Mouse (Mus musculus) MEL (cell line): ENCODE measurements at regions not wholly inside any gene's neighbourhood (a gene's known extent, or its start where the extent isn't known, plus 50 kb on each side); places are given as distances from the start of the nearest gene placed in this dataset.

Experiments
- DNase-seq: peaks from one replicate; pipeline ENCODE4 v3.0.0; 2011; ENCODE audit warnings: low read depth, low spot score
- H3K27ac ChIP-seq: 2 replicates; pipeline ENCODE4 v1.5.1; 2012; ENCODE audit warnings: low read depth, mild to moderate bottlenecking, control low read depth, low read length, moderate library complexity; ENCODE audit not compliant: control insufficient read depth
- H3K27me3 ChIP-seq, 2 experiments: fragments of 150-350 bp in 1 of 2; sonication (generic) in 1 of 2; 2 replicates each; pipeline ENCODE4 v1.6.1; 2012; ENCODE audit warnings: low read length in 2 of 2, mild to moderate bottlenecking in 2 of 2, improper control_type of control experiment in 1 of 2, moderate library complexity in 1 of 2; ENCODE audit not compliant: insufficient read depth in 2 of 2, control insufficient read depth in 1 of 2
- H3K36me3 ChIP-seq, 2 experiments: 2 replicates each; pipeline ENCODE4 v1.6.1; 2012 to 2014; ENCODE audit warnings: low read length in 2 of 2, improper control_type of control experiment in 1 of 2, inconsistent platforms in 1 of 2, mild to moderate bottlenecking in 1 of 2; ENCODE audit not compliant: insufficient read depth in 2 of 2, control insufficient read depth in 1 of 2
- H3K4me1 ChIP-seq, 2 experiments: fragments of 150-350 bp in 1 of 2; sonication (generic) in 1 of 2; 2 replicates each; pipeline ENCODE4 v1.6.1; 2012; ENCODE audit warnings: low read length in 2 of 2, improper control_type of control experiment in 1 of 2, mild to moderate bottlenecking in 1 of 2; ENCODE audit not compliant: insufficient read depth in 2 of 2, control insufficient read depth in 1 of 2
- H3K4me3 ChIP-seq, 2 experiments: fragments of 150-350 bp in 1 of 2; sonication (generic) in 1 of 2; 2 replicates each; pipeline ENCODE4 v1.5.1; 2012; ENCODE audit warnings: low read depth in 2 of 2, low read length in 2 of 2, mild to moderate bottlenecking in 2 of 2, moderate library complexity in 2 of 2, control low read depth in 1 of 2, improper control_type of control experiment in 1 of 2; ENCODE audit not compliant: control insufficient read depth in 1 of 2, insufficient read depth in 1 of 2
- H3K79me2 ChIP-seq: 2 replicates; pipeline ENCODE4 v1.6.1; 2012; ENCODE audit warnings: mild to moderate bottlenecking, low read length, moderate library complexity; ENCODE audit not compliant: control insufficient read depth, poor library complexity, insufficient read depth
- H3K9ac ChIP-seq: 2 replicates; pipeline ENCODE4 v1.6.1; 2012; ENCODE audit warnings: low read depth, mild to moderate bottlenecking, control low read depth, low read length, moderate library complexity; ENCODE audit not compliant: control insufficient read depth, poor library complexity, severe bottlenecking
- H3K9me3 ChIP-seq: fragments of 150-350 bp; sonication (generic); replicated peaks from 2 replicates; pipeline ENCODE4 v1.6.1; 2012; ENCODE audit warnings: mild to moderate bottlenecking, low read length, improper control_type of control experiment, moderate library complexity; ENCODE audit not compliant: insufficient read depth
- CHD1 ChIP-seq: IDR thresholded peaks from 2 replicates; pipeline ENCODE4 v1.6.1; 2012; ENCODE audit warnings: low read depth, mild to moderate bottlenecking, inconsistent platforms, low read length, improper control_type of control experiment
- ELF1 ChIP-seq: IDR thresholded peaks from 2 replicates; pipeline ENCODE4 v1.6.1; 2014; ENCODE audit warnings: low read depth, mild to moderate bottlenecking, inconsistent platforms, low read length, improper control_type of control experiment, moderate library complexity
- HCFC1 ChIP-seq: IDR thresholded peaks from 2 replicates; pipeline ENCODE4 v1.6.1; 2012; ENCODE audit warnings: low read depth, mild to moderate bottlenecking, inconsistent platforms, low read length, improper control_type of control experiment, moderate library complexity
- KAT2A ChIP-seq: conservative IDR thresholded peaks from 2 replicates; pipeline ENCODE4 v1.6.1; 2012; ENCODE audit warnings: low read depth, low read length, improper control_type of control experiment, inconsistent platforms
- MAZ ChIP-seq: IDR thresholded peaks from 2 replicates; pipeline ENCODE4 v1.6.1; 2012; ENCODE audit warnings: low read depth, mild to moderate bottlenecking, inconsistent platforms, low read length, improper control_type of control experiment
- MEF2A ChIP-seq: IDR thresholded peaks from 2 replicates; pipeline ENCODE4 v1.6.1; 2014; ENCODE audit warnings: low read depth, mild to moderate bottlenecking, inconsistent platforms, low read length, improper control_type of control experiment; ENCODE audit not compliant: poor library complexity, insufficient replicate concordance, severe bottlenecking; ENCODE audit errors: extremely low read depth
- MYB ChIP-seq: IDR thresholded peaks from 2 replicates; pipeline ENCODE4 v1.6.1; 2011; ENCODE audit warnings: mild to moderate bottlenecking, low read depth, low read length, improper control_type of control experiment
- MYC ChIP-seq: IDR thresholded peaks from 2 replicates; pipeline ENCODE4 v1.6.1; 2011; ENCODE audit warnings: low read depth, mild to moderate bottlenecking, low read length, improper control_type of control experiment, moderate library complexity
- NELFE ChIP-seq: IDR thresholded peaks from 2 replicates; pipeline ENCODE4 v1.6.1; 2011; ENCODE audit warnings: low read depth, low read length, improper control_type of control experiment
- NRF1 ChIP-seq: IDR thresholded peaks from 2 replicates; pipeline ENCODE4 v1.6.1; 2014; ENCODE audit warnings: low read depth, mild to moderate bottlenecking, inconsistent platforms, low read length, improper control_type of control experiment, moderate library complexity; ENCODE audit not compliant: poor library complexity, insufficient read depth, severe bottlenecking
- POLR2A ChIP-seq, 2 experiments: IDR thresholded peaks; 2 replicates each; pipeline ENCODE4 v1.6.1; 2011 to 2012; ENCODE audit warnings: low read length in 2 of 2, mild to moderate bottlenecking in 2 of 2, control low read depth in 1 of 2, improper control_type of control experiment in 1 of 2, low read depth in 1 of 2, moderate library complexity in 1 of 2; ENCODE audit not compliant: control insufficient read depth in 1 of 2, insufficient read depth in 1 of 2, poor library complexity in 1 of 2
- POLR2AphosphoS2 ChIP-seq: IDR thresholded peaks from 2 replicates; pipeline ENCODE4 v1.6.1; 2011; ENCODE audit warnings: low read length, improper control_type of control experiment
- POLR2AphosphoS5 ChIP-seq: IDR thresholded peaks from 2 replicates; pipeline ENCODE4 v1.6.1; 2012; ENCODE audit warnings: low read depth, borderline replicate concordance, mild to moderate bottlenecking, inconsistent platforms, low read length, moderate library complexity, mixed read lengths
- RAD21 ChIP-seq: IDR thresholded peaks from 2 replicates; pipeline ENCODE4 v1.6.1; 2011; ENCODE audit warnings: mild to moderate bottlenecking, low read depth, low read length, improper control_type of control experiment
- SIN3A ChIP-seq: IDR thresholded peaks from 2 replicates; pipeline ENCODE4 v1.6.1; 2012; ENCODE audit warnings: low read length, improper control_type of control experiment, inconsistent platforms
- TBP ChIP-seq: IDR thresholded peaks from 2 replicates; pipeline ENCODE4 v1.8.0; 2011; ENCODE audit warnings: low read depth, low read length, improper control_type of control experiment
- USF1 ChIP-seq: IDR thresholded peaks from 2 replicates; pipeline ENCODE4 v1.6.1; 2014; ENCODE audit warnings: low read depth, mild to moderate bottlenecking, inconsistent platforms, low read length, improper control_type of control experiment, moderate library complexity
- ZC3H11A ChIP-seq: IDR thresholded peaks from 2 replicates; pipeline ENCODE4 v1.6.1; 2012; ENCODE audit warnings: low read depth, mild to moderate bottlenecking, inconsistent platforms, low read length, improper control_type of control experiment
- ZKSCAN1 ChIP-seq: IDR thresholded peaks from 2 replicates; pipeline ENCODE4 v1.6.1; 2012; ENCODE audit warnings: low read depth, mild to moderate bottlenecking, inconsistent platforms, low read length, improper control_type of control experiment, moderate library complexity

- Histone ChIP-seq H3K27ac (no peak overlapping the region), H3K9me3 (no peaks in the 10 kb centered on the region), H3K4me3 (no peak overlapping the region), H3K27me3 (no peaks in the 10 kb centered on the region), H3K9ac (no peak overlapping the region), H3K36me3 (no peaks in the 10 kb centered on the region), H3K79me2 (no peaks in the 10 kb centered on the region), H3K4me1 (no peaks in the 10 kb centered on the region)
- no peak for TF ChIP-seq ELF1
- TF ChIP-seq MYC, result no peak
- no peak for TF ChIP-seq NRF1
- no peak for TF ChIP-seq POLR2AphosphoS5
- no peak for TF ChIP-seq POLR2A (IDR thresholded peaks at IDR 0.05; ENCODE audit: control insufficient read depth in 1 of 2, insufficient read depth in 1 of 2, low read depth in 1 of 2, low read length in 2 of 2, poor library complexity in 1 of 2)
- TF ChIP-seq POLR2AphosphoS2, result no peak
- TF ChIP-seq NELFE, result no peak
- TF ChIP-seq TBP, result no peak
- TF ChIP-seq ZKSCAN1, result no peak
- TF ChIP-seq RAD21, result no peak
- no peak for TF ChIP-seq MYB
- no peak for TF ChIP-seq MEF2A
- no peak for TF ChIP-seq KAT2A
- no peak for TF ChIP-seq CHD1
- no peak for TF ChIP-seq USF1
- TF ChIP-seq SIN3A, result no peak
- no peak for TF ChIP-seq MAZ
- TF ChIP-seq ZC3H11A, result no peak
- no peak for DNase-seq
Measured at GRCm38 (mm10) chr3:39776278-39777039, 754.6 kb upstream of the Intu start.

DNA sequence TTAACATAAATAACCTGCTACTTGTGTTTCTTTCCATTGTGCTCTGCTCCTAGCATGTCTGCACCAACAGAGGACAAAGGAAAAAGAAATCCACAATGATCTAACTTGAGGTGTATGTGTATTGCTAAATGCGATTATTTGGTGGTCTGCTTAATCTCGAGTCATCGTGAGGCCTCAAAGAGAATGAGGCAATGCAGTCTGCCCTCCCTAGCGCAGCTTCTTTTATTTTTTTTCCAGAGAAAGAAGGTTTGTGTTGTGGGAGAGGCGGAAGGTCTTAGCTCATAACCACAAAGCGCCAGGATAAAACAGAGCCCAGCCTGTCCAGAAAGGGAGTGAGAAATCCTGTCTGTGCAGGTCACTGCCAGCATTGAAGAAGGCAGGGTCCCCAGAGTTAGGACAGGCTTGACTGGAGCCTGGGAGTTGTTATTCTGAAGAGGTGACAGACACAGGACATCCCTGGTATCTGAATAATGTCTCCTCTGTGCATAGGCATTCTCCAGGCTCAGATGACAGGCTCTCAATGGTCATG lies 751.3 kb upstream of the Intu start:
- Histone ChIP-seq H3K27ac (no peak overlapping the region), H3K36me3 (no peaks in the 10 kb centered on the region), H3K79me2 (no peaks in the 10 kb centered on the region), H3K4me1 (no peaks in the 10 kb centered on the region), H3K9me3 (no peaks in the 10 kb centered on the region), H3K4me3 (no peak overlapping the region), H3K9ac (no peak overlapping the region), H3K27me3 (no peaks in the 10 kb centered on the region)
- no peak for DNase-seq
- TF ChIP-seq HCFC1 (no peak), POLR2AphosphoS5 (no peak), NELFE (no peak)
